Mouse (Mus musculus): ENCODE data around the gene Olfr633. TPM values are rescaled to one million over a fixed set of nuclear protein-coding genes. Genes with fewer than 3 reads are reported as not detected.

The Olfr633 gene
- polyA plus RNA-seq (2015; fragmentation: Nextera tagmentation; extraction: Ambion mirVana), result not detected in 2 replicates

- no peak for ATAC-seq
- Histone ChIP-seq H3K36me3 (replicated peaks; ENCODE audit: insufficient read depth, low read length) (no peaks in the 10 kb centered on the region), H3K27ac (ENCODE audit: low read depth) (no peak within 1 kb of the TSS), H3K27me3 (ENCODE audit: insufficient read depth, low read length) (no peaks in the 10 kb centered on the region), H3K4me3 (ENCODE audit: low read depth, low read length) (no peak within 1 kb of the TSS), H3K9me3 (ENCODE audit: low read length) (no peaks in the 10 kb centered on the region), H3K4me1 (ENCODE audit: insufficient read depth) (no peaks in the 10 kb centered on the region), H3K9ac (replicated peaks) (no peak within 1 kb of the TSS), H3K4me2 (ENCODE audit: low read depth, low read length) (no peak within 1 kb of the TSS)
- TF ChIP-seq CTCF (IDR thresholded peaks at IDR 0.05; ENCODE audit: low read depth) (no peak), EP300 (IDR thresholded peaks at IDR 0.05; ENCODE audit: low read depth) (no peak)
- no peak for DNase-seq
These were observed at the start of gene Olfr633 for GRCm38 (mm10) chr7:103944137-103944536. Olfr633 (plus strand) TSS chr7:103944437.

GRCm38 (mm10) chr7:103903187-103903586 is 41.0 kb upstream of the Olfr633 start, which contains the start of gene Olfr65:
Olfr65 (plus strand) TSS chr7:103903487.
- Histone ChIP-seq H3K36me3 (replicated peaks; ENCODE audit: insufficient read depth, low read length) (no peaks in the 10 kb centered on the region), H3K4me2 (ENCODE audit: low read depth, low read length) (no peak within 1 kb of the TSS), H3K4me3 (ENCODE audit: low read depth, low read length) (no peak within 1 kb of the TSS), H3K4me1 (ENCODE audit: insufficient read depth) (no peaks in the 10 kb centered on the region), H3K27me3 (ENCODE audit: insufficient read depth, low read length) (no peaks in the 10 kb centered on the region), H3K9me3 (ENCODE audit: low read length) (no peaks in the 10 kb centered on the region; the same call in 1 of the 2 replicates), H3K27ac (ENCODE audit: low read depth) (no peak within 1 kb of the TSS), H3K9ac (replicated peaks) (no peak within 1 kb of the TSS)
- no peak for ATAC-seq
- no peak for DNase-seq
- 63% methylated on average over 2 of the region's 2 CpGs for whole genome bisulfite sequencing (ENCODE audit: insufficient replicate concordance)
- TF ChIP-seq EP300 (IDR thresholded peaks at IDR 0.05; ENCODE audit: low read depth), result no peak
- no peak for TF ChIP-seq CTCF (IDR thresholded peaks at IDR 0.05; ENCODE audit: low read depth)

- peak overlapping the region; percentile 62 for H3K27ac ChIP-seq (ENCODE audit: low read depth)
- WGBS (ENCODE audit: insufficient replicate concordance), result 9% methylated on average over 3 of the region's 3 CpGs
- no peaks in the 10 kb centered on the region for H3K9me3 ChIP-seq (ENCODE audit: low read length)
These were observed 34.2 kb upstream of the Olfr633 start for GRCm38 (mm10) chr7:103910047-103910446.

GRCm38 (mm10) chr7:103912969-103913511 is 31.2 kb upstream of the Olfr633 start:
- peak overlapping the region; percentile 7; the same call in 1 of the 2 replicates for H3K27ac ChIP-seq (ENCODE audit: low read depth)
- H3K4me2 ChIP-seq (ENCODE audit: low read depth, low read length), result peak overlapping the region; percentile 20; the same call in 1 of the 2 replicates
- TF ChIP-seq CTCF (IDR thresholded peaks at IDR 0.05; ENCODE audit: low read depth) (peak; percentile 85), EP300 (IDR thresholded peaks at IDR 0.05; ENCODE audit: low read depth) (peak; percentile 52; the same call in 1 of the 2 replicates)
- H3K27me3 ChIP-seq (ENCODE audit: insufficient read depth, low read length), result no peaks in the 10 kb centered on the region; the same call in 1 of the 2 replicates
- H3K9ac ChIP-seq (replicated peaks), result no peak overlapping the region
- no peak overlapping the region for H3K4me3 ChIP-seq (ENCODE audit: low read depth, low read length)
- ATAC-seq, result peak; percentile 54
- H3K36me3 ChIP-seq (replicated peaks; ENCODE audit: insufficient read depth, low read length), result no peaks in the 10 kb centered on the region
- peak; percentile 51 for DNase-seq
- no peaks in the 10 kb centered on the region for H3K9me3 ChIP-seq (ENCODE audit: low read length)
- peaks cover 14% of the 10 kb centered on the region for H3K4me1 ChIP-seq (ENCODE audit: insufficient read depth)
- 36% methylated on average over 8 of the region's 8 CpGs for WGBS (ENCODE audit: insufficient replicate concordance)

More at GRCm38 (mm10) chr7:103910047-103910446, 34.2 kb upstream of the Olfr633 start:
- H3K4me2 ChIP-seq (ENCODE audit: low read depth, low read length), result peak overlapping the region; percentile 37
- no peaks in the 10 kb centered on the region for H3K36me3 ChIP-seq (replicated peaks; ENCODE audit: insufficient read depth, low read length)
- TF ChIP-seq CTCF (IDR thresholded peaks at IDR 0.05; ENCODE audit: low read depth) (no peak), EP300 (IDR thresholded peaks at IDR 0.05; ENCODE audit: low read depth) (peak; percentile 99)
- no peak overlapping the region for H3K4me3 ChIP-seq (ENCODE audit: low read depth, low read length)
- no peaks in the 10 kb centered on the region; the same call in 1 of the 2 replicates for H3K27me3 ChIP-seq (ENCODE audit: insufficient read depth, low read length)
- H3K9ac ChIP-seq (replicated peaks), result no peak overlapping the region; the same call in 1 of the 2 replicates
- H3K4me1 ChIP-seq (ENCODE audit: insufficient read depth), result peaks cover 11% of the 10 kb centered on the region
- ATAC-seq (peak; percentile 96), DNase-seq (peak; percentile 53)

- H3K27me3 ChIP-seq (ENCODE audit: insufficient read depth, low read length), result no peaks in the 10 kb centered on the region
- TF ChIP-seq EP300 (IDR thresholded peaks at IDR 0.05; ENCODE audit: low read depth) (peak; percentile 97), CTCF (IDR thresholded peaks at IDR 0.05; ENCODE audit: low read depth) (no peak)
- no peaks in the 10 kb centered on the region for H3K36me3 ChIP-seq (replicated peaks; ENCODE audit: insufficient read depth, low read length)
- H3K4me1 ChIP-seq (ENCODE audit: insufficient read depth), result peaks cover 7% of the 10 kb centered on the region
- no peak overlapping the region for H3K9ac ChIP-seq (replicated peaks)
- peak overlapping the region; percentile 50 for H3K4me2 ChIP-seq (ENCODE audit: low read depth, low read length)
- ATAC-seq, result peak; percentile 80
- no peak overlapping the region for H3K4me3 ChIP-seq (ENCODE audit: low read depth, low read length)
- H3K9me3 ChIP-seq (ENCODE audit: low read length), result no peaks in the 10 kb centered on the region
- peak overlapping the region; percentile 48 for H3K27ac ChIP-seq (ENCODE audit: low read depth)
- DNase-seq, result no peak
These were observed 28.9 kb upstream of the Olfr633 start for GRCm38 (mm10) chr7:103915338-103915737.

GRCm38 (mm10) chr7:103928525-103928924 is 15.7 kb upstream of the Olfr633 start, which contains the start of gene Olfr631:
Olfr631 (plus strand) TSS chr7:103928825.
- no peak for TF ChIP-seq EP300 (IDR thresholded peaks at IDR 0.05; ENCODE audit: low read depth)
- TF ChIP-seq CTCF (IDR thresholded peaks at IDR 0.05; ENCODE audit: low read depth), result no peak
- Histone ChIP-seq H3K9me3 (ENCODE audit: low read length) (no peaks in the 10 kb centered on the region), H3K4me3 (ENCODE audit: low read depth, low read length) (no peak within 1 kb of the TSS), H3K27ac (ENCODE audit: low read depth) (no peak within 1 kb of the TSS), H3K27me3 (ENCODE audit: insufficient read depth, low read length) (no peaks in the 10 kb centered on the region), H3K9ac (replicated peaks) (no peak within 1 kb of the TSS), H3K4me2 (ENCODE audit: low read depth, low read length) (no peak within 1 kb of the TSS), H3K4me1 (ENCODE audit: insufficient read depth) (no peaks in the 10 kb centered on the region), H3K36me3 (replicated peaks; ENCODE audit: insufficient read depth, low read length) (no peaks in the 10 kb centered on the region)
- no peak for DNase-seq
- ATAC-seq, result no peak

All from liver, postnatal 0 days (tissue).